8 mouse cellular contexts compared by ENCODE assay signal in genomic region chr8:111062072-111062757, GRCm38 (mm10). TPM values are rescaled to one million over a fixed set of nuclear protein-coding genes. Genes with fewer than 3 reads are reported as not detected.
DNase-seq lines count a peak whose midpoint lies in the region; ATAC-seq and TF ChIP-seq lines count a peak whose summit lies in the region.

No protein-coding gene starts in this region.

- no peaks in the 10 kb centered on the region for H3K9me3 ChIP-seq in embryonic facial prominence, embryonic 15.5 days (replicated peaks)
- H3K9me3 ChIP-seq in limb, embryonic 14.5 days (ENCODE audit: control insufficient read depth, low read length) = no peaks in the 10 kb centered on the region
- H3K9me3 ChIP-seq in midbrain, embryonic 16.5 days (replicated peaks; ENCODE audit: control insufficient read depth, low read length, poor library complexity, severe bottlenecking) = no peaks in the 10 kb centered on the region

- under 1% methylated on average over 27 of the region's 27 CpGs for WGBS in embryonic facial prominence, embryonic 15.5 days
- under 1% methylated on average over 27 of the region's 27 CpGs for WGBS in limb, embryonic 14.5 days
- WGBS in midbrain, embryonic 16.5 days = under 1% methylated on average over 27 of the region's 27 CpGs
- under 1% methylated on average over 27 of the region's 27 CpGs for WGBS in spleen, adult 2 months

- TF ChIP-seq CTCF in bone marrow macrophage, adult 2 months (IDR thresholded peaks at IDR 0.05; ENCODE audit: low read depth, low read length) = no peak
- TF ChIP-seq CTCF in spleen, adult 2 months (IDR thresholded peaks at IDR 0.05; ENCODE audit: extremely low read depth, insufficient read depth, insufficient read length, insufficient replicate concordance) = no peak

- H3K4me2 ChIP-seq in embryonic facial prominence, embryonic 15.5 days (replicated peaks) = peak overlapping the region; percentile 77
- H3K4me2 ChIP-seq in limb, embryonic 14.5 days (replicated peaks; ENCODE audit: low read depth, low read length, severe bottlenecking) = peak overlapping the region; percentile 60
- H3K4me2 ChIP-seq in midbrain, embryonic 16.5 days (ENCODE audit: low read length) = peak overlapping the region; percentile 60

- peak overlapping the region; percentile 44 for H3K9ac ChIP-seq in embryonic facial prominence, embryonic 15.5 days
- peak overlapping the region; percentile 57 for H3K9ac ChIP-seq in limb, embryonic 14.5 days (ENCODE audit: low read depth, low read length, severe bottlenecking)
- H3K9ac ChIP-seq in midbrain, embryonic 16.5 days (ENCODE audit: low read depth, low read length) = peak overlapping the region; percentile 71

- peak; percentile 83 for DNase-seq in 416B (ENCODE audit: low read depth)
- DNase-seq in heart, adult 9 months (ENCODE audit: low spot score in 2 of 2) = peak; percentile 72 to 87
- peak; percentile 87 for DNase-seq in kidney, adult 9 months
- peak; percentile 91 for DNase-seq in limb, embryonic 14.5 days (ENCODE audit: low spot score)
- DNase-seq in spleen, adult 2 months (ENCODE audit: low read depth in 1 of 2, low spot score in 2 of 2) = peak; percentile 43 to 77

- H3K27ac ChIP-seq in bone marrow macrophage, adult 2 months (ENCODE audit: insufficient read depth, low read depth, low read length) = no peak overlapping the region
- H3K27ac ChIP-seq in embryonic facial prominence, embryonic 15.5 days (replicated peaks) = peak overlapping the region; percentile 68
- no peak overlapping the region for H3K27ac ChIP-seq in limb, embryonic 14.5 days (replicated peaks; ENCODE audit: low read depth, low read length)
- H3K27ac ChIP-seq in midbrain, embryonic 16.5 days (ENCODE audit: low read length) = peak overlapping the region; percentile 85
- no peak overlapping the region for H3K27ac ChIP-seq in spleen, adult 2 months (ENCODE audit: insufficient read depth, low read length)

- ATAC-seq in embryonic facial prominence, embryonic 15.5 days (ENCODE audit: insufficient number of reproducible peaks, low FRiP score, low TSS enrichment, low read depth) = peak; percentile 87
- peak; percentile 95 for ATAC-seq in limb, embryonic 14.5 days (ENCODE audit: low FRiP score, low read depth)
- ATAC-seq in midbrain, embryonic 16.5 days = peak; percentile 91

- no peak for TF ChIP-seq POLR2A in bone marrow macrophage, adult 2 months (IDR thresholded peaks at IDR 0.05; ENCODE audit: borderline replicate concordance, low read depth, low read length)
- TF ChIP-seq POLR2A in limb, embryonic 14.5 days (IDR thresholded peaks at IDR 0.05; ENCODE audit: borderline replicate concordance, extremely low read depth, insufficient read depth, insufficient read length) = no peak
- TF ChIP-seq POLR2A in spleen, adult 2 months (IDR thresholded peaks at IDR 0.05; ENCODE audit: low read depth, low read length) = no peak

- 0 out of 2 replicates have a peak, but pooled peaks cover 5% of the 10 kb centered on the region for H3K36me3 ChIP-seq in embryonic facial prominence, embryonic 15.5 days
- peaks cover 7% of the 10 kb centered on the region; the same call in 1 of the 2 replicates for H3K36me3 ChIP-seq in limb, embryonic 14.5 days (ENCODE audit: control insufficient read depth, insufficient read depth, low read length)
- H3K36me3 ChIP-seq in midbrain, embryonic 16.5 days (ENCODE audit: control insufficient read depth, insufficient read depth, low read length) = 0 out of 2 replicates have a peak, but pooled peaks cover 2% of the 10 kb centered on the region
- no peaks in the 10 kb centered on the region for H3K36me3 ChIP-seq in spleen, adult 2 months (ENCODE audit: control insufficient read depth, insufficient read depth, low read length)

- H3K4me3 ChIP-seq in bone marrow macrophage, adult 2 months (ENCODE audit: insufficient read depth, low read length) = peak overlapping the region; percentile 91
- peak overlapping the region; percentile 77 for H3K4me3 ChIP-seq in embryonic facial prominence, embryonic 15.5 days (replicated peaks)
- peak overlapping the region; percentile 61 for H3K4me3 ChIP-seq in limb, embryonic 14.5 days (replicated peaks; ENCODE audit: low read length)
- peak overlapping the region; percentile 62 for H3K4me3 ChIP-seq in midbrain, embryonic 16.5 days (ENCODE audit: low read depth, low read length)
- H3K4me3 ChIP-seq in spleen, adult 2 months (ENCODE audit: extremely low read depth, insufficient read depth, insufficient read length) = peak overlapping the region; percentile 59

- H3K4me1 ChIP-seq in bone marrow macrophage, adult 2 months (ENCODE audit: control insufficient read depth, insufficient read depth, low read length) = peaks cover 22% of the 10 kb centered on the region
- peaks cover 21% of the 10 kb centered on the region for H3K4me1 ChIP-seq in embryonic facial prominence, embryonic 15.5 days
- peaks cover 14% of the 10 kb centered on the region for H3K4me1 ChIP-seq in limb, embryonic 14.5 days (ENCODE audit: control insufficient read depth, insufficient read depth, low read length)
- H3K4me1 ChIP-seq in midbrain, embryonic 16.5 days (ENCODE audit: control insufficient read depth, insufficient read depth, low read length) = peaks cover 24% of the 10 kb centered on the region
- H3K4me1 ChIP-seq in spleen, adult 2 months (ENCODE audit: control insufficient read depth, insufficient read depth, insufficient read length) = peaks cover 1% of the 10 kb centered on the region; the same call in 1 of the 2 replicates

- H3K27me3 ChIP-seq in embryonic facial prominence, embryonic 15.5 days = no peaks in the 10 kb centered on the region
- H3K27me3 ChIP-seq in limb, embryonic 14.5 days (ENCODE audit: control insufficient read depth, insufficient read depth, low read length) = no peaks in the 10 kb centered on the region
- H3K27me3 ChIP-seq in midbrain, embryonic 16.5 days (ENCODE audit: control insufficient read depth, insufficient read depth, low read depth, low read length) = no peaks in the 10 kb centered on the region
- no peaks in the 10 kb centered on the region for H3K27me3 ChIP-seq in spleen, adult 2 months (ENCODE audit: control insufficient read depth, insufficient read depth, low read length)

RNA-seq across cellular contexts. Expression of gene Exosc6, which starts 6.1 kb away (rescaled TPM):
- not detected in 2 replicates for polyA plus RNA-seq in bone marrow macrophage, adult 2 months (2012; ENCODE audit: insufficient read depth, insufficient read length, missing spikeins)
- 16.4 and 17.3 TPM in 2 replicates for polyA plus RNA-seq in embryonic facial prominence, embryonic 15.5 days (2015; fragmentation: Nextera tagmentation; extraction: Ambion mirVana)
- polyA plus RNA-seq in limb, embryonic 14.5 days (2012; rRNA removed) = 6.2 and 8.8 TPM in 2 replicates
- 18.3 and 22.6 TPM in 2 replicates for polyA plus RNA-seq in limb, embryonic 14.5 days (2014; fragmentation: Nextera tagmentation; extraction: Ambion mirVana)
- not detected in 2 replicates for polyA plus RNA-seq in midbrain, embryonic 16.5 days (2015; fragmentation: Nextera tagmentation; extraction: Ambion mirVana)
- 21.5 and 39.8 TPM in 2 replicates for polyA plus RNA-seq in spleen, adult 2 months (2012; rRNA removed)

RNA-seq across cellular contexts. Expression of gene Aars, which starts 29.3 kb away (rescaled TPM):
- polyA plus RNA-seq in bone marrow macrophage, adult 2 months (2012; ENCODE audit: insufficient read depth, insufficient read length, missing spikeins) = 20.8 and 27.2 TPM in 2 replicates
- 46.8 and 58.1 TPM in 2 replicates for polyA plus RNA-seq in embryonic facial prominence, embryonic 15.5 days (2015; fragmentation: Nextera tagmentation; extraction: Ambion mirVana)
- 41.7 and 46.9 TPM in 2 replicates for polyA plus RNA-seq in limb, embryonic 14.5 days (2012; rRNA removed)
- polyA plus RNA-seq in limb, embryonic 14.5 days (2014; fragmentation: Nextera tagmentation; extraction: Ambion mirVana) = 50.5 and 52.1 TPM in 2 replicates
- polyA plus RNA-seq in midbrain, embryonic 16.5 days (2015; fragmentation: Nextera tagmentation; extraction: Ambion mirVana) = 87.9 and 91.6 TPM in 2 replicates
- polyA plus RNA-seq in spleen, adult 2 months (2012; rRNA removed) = 14.1 and 16.5 TPM in 2 replicates

RNA-seq across cellular contexts. Expression of gene Clec18a, which starts 30.0 kb away (rescaled TPM):
- polyA plus RNA-seq in bone marrow macrophage, adult 2 months (2012; ENCODE audit: insufficient read depth, insufficient read length, missing spikeins) = not detected in 2 replicates
- 0.09 TPM in 1 of 2 replicates, not detected in the other for polyA plus RNA-seq in embryonic facial prominence, embryonic 15.5 days (2015; fragmentation: Nextera tagmentation; extraction: Ambion mirVana)
- 0.04 and 0.06 TPM in 2 replicates for polyA plus RNA-seq in limb, embryonic 14.5 days (2012; rRNA removed)
- not detected in 2 replicates for polyA plus RNA-seq in limb, embryonic 14.5 days (2014; fragmentation: Nextera tagmentation; extraction: Ambion mirVana)
- polyA plus RNA-seq in midbrain, embryonic 16.5 days (2015; fragmentation: Nextera tagmentation; extraction: Ambion mirVana) = 0.26 and 0.47 TPM in 2 replicates
- not detected in 2 replicates for polyA plus RNA-seq in spleen, adult 2 months (2012; rRNA removed)

RNA-seq across cellular contexts. Expression of gene Ddx19b, which starts 30.7 kb away (rescaled TPM):
- polyA plus RNA-seq in bone marrow macrophage, adult 2 months (2012; ENCODE audit: insufficient read depth, insufficient read length, missing spikeins) = 5.5 and 6.4 TPM in 2 replicates
- 5.3 and 6.0 TPM in 2 replicates for polyA plus RNA-seq in embryonic facial prominence, embryonic 15.5 days (2015; fragmentation: Nextera tagmentation; extraction: Ambion mirVana)
- 5.8 and 5.9 TPM in 2 replicates for polyA plus RNA-seq in limb, embryonic 14.5 days (2012; rRNA removed)
- 4.0 and 5.5 TPM in 2 replicates for polyA plus RNA-seq in limb, embryonic 14.5 days (2014; fragmentation: Nextera tagmentation; extraction: Ambion mirVana)
- 7.2 and 7.9 TPM in 2 replicates for polyA plus RNA-seq in midbrain, embryonic 16.5 days (2015; fragmentation: Nextera tagmentation; extraction: Ambion mirVana)
- polyA plus RNA-seq in spleen, adult 2 months (2012; rRNA removed) = 2.4 and 3.0 TPM in 2 replicates

RNA-seq across cellular contexts. Expression of gene Pdpr, which starts 32.2 kb away (rescaled TPM):
- polyA plus RNA-seq in bone marrow macrophage, adult 2 months (2012; ENCODE audit: insufficient read depth, insufficient read length, missing spikeins) = 8.1 and 11.3 TPM in 2 replicates
- polyA plus RNA-seq in embryonic facial prominence, embryonic 15.5 days (2015; fragmentation: Nextera tagmentation; extraction: Ambion mirVana) = 8.9 and 9.7 TPM in 2 replicates
- 10.3 and 11.0 TPM in 2 replicates for polyA plus RNA-seq in limb, embryonic 14.5 days (2012; rRNA removed)
- 7.8 TPM in 2 replicates for polyA plus RNA-seq in limb, embryonic 14.5 days (2014; fragmentation: Nextera tagmentation; extraction: Ambion mirVana)
- 7.9 and 10.1 TPM in 2 replicates for polyA plus RNA-seq in midbrain, embryonic 16.5 days (2015; fragmentation: Nextera tagmentation; extraction: Ambion mirVana)
- polyA plus RNA-seq in spleen, adult 2 months (2012; rRNA removed) = 8.1 and 8.6 TPM in 2 replicates

Comparison
In these comparisons a context has a peak if more than half of its experiments do, and no peak if none do; other contexts are left out.
1. H3K27ac ChIP-seq: peak in embryonic facial prominence, embryonic 15.5 days (single experiment) and midbrain, embryonic 16.5 days (single experiment); none in bone marrow macrophage, adult 2 months (single experiment), limb, embryonic 14.5 days (single experiment) and spleen, adult 2 months (single experiment).
2. Peak in every context shown above with its lines, with median percentiles within 50 percentile points of each other: DNase-seq, H3K4me3 ChIP-seq, ATAC-seq, H3K4me2 ChIP-seq and H3K9ac ChIP-seq.